Mouse (Mus musculus) ES-E14 (cell line): ENCODE data around the gene Ppil4.

Experiments
- MAFK ChIP-seq: IDR thresholded peaks from 2 replicates; pipeline ENCODE4 v1.6.1; 2014; ENCODE audit warnings: mild to moderate bottlenecking, low read depth, low read length, inconsistent platforms; ENCODE audit not compliant: insufficient read depth
- ZNF384 ChIP-seq: IDR thresholded peaks from 2 replicates; pipeline ENCODE4 v1.6.1; 2012; ENCODE audit warnings: low read depth, low read length, inconsistent platforms

DNA sequence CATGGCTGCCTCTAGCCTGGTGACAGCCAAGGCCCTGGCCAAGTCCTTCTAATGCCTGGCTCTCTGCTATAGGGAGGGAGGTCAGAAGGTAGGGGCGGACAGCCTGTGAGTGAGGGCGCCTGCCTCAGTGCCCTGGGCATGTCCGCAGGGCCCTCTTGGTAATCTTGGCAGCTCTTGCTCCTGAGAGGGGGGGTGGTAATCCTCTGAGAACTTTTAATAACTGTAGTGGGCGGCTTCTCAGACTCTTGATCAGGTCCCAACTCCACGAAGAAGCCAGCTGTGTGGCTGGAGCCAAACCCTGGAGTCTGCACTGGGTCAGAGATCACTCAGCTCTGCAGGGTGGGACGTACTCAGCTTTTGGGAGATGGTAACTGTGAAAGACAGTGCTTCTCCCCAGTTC is 71.5 kb downstream of the Ppil4 start:
- no peak for TF ChIP-seq ZNF384
- no peak for TF ChIP-seq MAFK
